Mouse (Mus musculus): ENCODE measurements around the gene H2-Ob.
"Not testable (repeated sequence)": the region's sequence is repeated elsewhere in the genome, so short reads cannot be mapped to it uniquely, and the experiment has no call there.

DNA sequence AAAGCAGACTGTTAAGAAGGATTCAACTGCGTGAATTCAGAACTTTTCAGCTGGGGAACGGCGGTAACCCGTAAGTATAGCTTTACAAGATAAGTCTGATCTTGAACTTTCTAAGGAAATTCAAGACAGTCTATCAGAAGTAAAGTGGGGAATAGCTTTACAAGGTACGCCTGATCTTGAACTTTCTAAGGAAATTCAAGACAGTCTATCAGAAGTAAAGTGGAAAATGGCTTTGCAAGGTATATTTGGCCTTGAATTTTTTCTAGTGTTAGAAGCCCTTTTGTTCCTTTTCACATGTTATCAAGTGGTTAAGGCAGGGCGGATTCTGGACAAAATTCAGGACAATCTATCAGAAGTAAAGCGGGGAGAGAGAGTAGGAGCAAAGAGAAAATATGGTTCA lies 18.9 kb upstream of the H2-Ob start:
- TF ChIP-seq CTCF, POLR2A (IDR thresholded peaks at IDR 0.05; ENCODE audit: extremely low read depth, insufficient read depth, low read length): not testable (repeated sequence)

Measured in cortical plate, adult 2 months (tissue).